Mouse (Mus musculus) gonadal fat pad, adult 2 months (tissue): ENCODE data around the gene Otop2. TPM values are rescaled to one million over a fixed set of nuclear protein-coding genes. Genes with fewer than 3 reads are reported as not detected.
A peak's percentile ranks its signal among the peaks of the same experiment; 100 is the strongest.

Experiments used
- DNase-seq: peaks from one replicate; pipeline ENCODE4 v3.0.0-alpha.2; 2012; ENCODE audit warnings: low read depth
- polyA plus RNA-seq: library from polyadenylated mRNA; depleted of rRNA; stranded (reverse); fragments of >200 nt; gene quantifications from 2 replicates; pipeline ENCODE4 v1.2.3, GENCODE M21; 2012

The Otop2 gene
- polyA plus RNA-seq, 1 experiment, result not detected

GRCm38 (mm10) chr11:115275954-115276353, 31.0 kb upstream of the Otop2 start:
- no peak for DNase-seq

DNA sequence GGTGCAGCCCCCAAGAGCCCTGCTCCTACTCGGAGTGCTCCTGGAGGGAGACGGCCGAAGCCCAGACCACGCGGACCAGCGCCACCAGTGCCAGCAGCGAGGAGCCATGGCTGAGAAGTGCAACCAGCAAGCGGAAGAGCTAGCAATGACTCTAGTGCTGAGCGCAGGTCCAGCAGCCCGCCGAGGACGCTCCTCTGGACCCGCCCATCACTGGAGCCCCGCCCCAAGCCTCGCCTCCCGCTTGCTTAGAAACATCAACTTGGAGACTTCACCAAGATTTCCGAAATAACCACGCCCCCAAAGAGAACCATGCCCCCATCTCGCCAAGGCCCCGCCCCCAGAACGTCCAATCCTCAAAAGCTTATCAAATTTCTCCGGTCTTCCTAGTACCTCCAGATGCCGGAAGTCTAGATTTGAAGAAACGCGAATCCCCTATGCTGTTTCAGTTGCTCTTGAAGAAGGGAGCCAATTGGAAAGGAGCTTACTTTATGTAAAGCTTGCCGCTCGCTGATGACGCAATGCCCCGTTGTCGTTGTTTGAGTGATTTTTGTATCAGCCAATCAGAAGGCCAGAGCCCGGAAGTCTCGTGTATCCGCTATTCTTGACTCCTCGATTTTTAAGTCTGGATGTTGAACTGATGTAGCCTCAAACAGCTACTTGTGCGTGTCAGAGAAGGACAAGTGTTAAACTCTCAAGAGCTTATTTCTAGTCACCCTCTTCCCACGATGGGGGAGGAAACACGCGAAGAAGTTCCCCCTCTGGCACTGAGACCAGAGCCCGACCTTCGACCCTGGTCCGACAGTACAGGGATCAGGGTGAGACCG, 30.0 kb upstream of the Otop2 start, which contains the start of gene Fdxr:
Gene Fdxr, minus strand, starts transcription at position 271 of the 824 bp plus-strand sequence.
- peak; percentile 98 for DNase-seq

DNA sequence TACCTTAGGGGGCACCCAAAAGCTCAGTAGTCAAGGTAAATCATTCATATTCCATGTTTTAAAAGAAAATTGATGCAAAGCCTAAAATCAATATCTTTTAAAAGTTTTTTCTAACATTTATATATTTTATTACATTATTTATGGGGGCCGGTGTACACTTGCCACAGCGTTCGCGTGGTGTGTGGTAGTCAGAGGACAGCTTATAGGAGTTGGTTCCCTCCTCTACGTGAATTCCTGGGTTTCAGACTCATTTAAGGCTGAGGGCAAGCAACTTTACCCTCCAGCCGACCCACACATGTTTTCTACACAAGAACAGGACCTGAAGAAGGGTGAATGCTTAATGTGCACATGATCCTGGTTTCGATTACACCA, 29.4 kb upstream of the Otop2 start:
- no peak for DNase-seq

GRCm38 (mm10) chr11:115278176-115278575, 28.8 kb upstream of the Otop2 start:
- DNase-seq, result no peak

DNA sequence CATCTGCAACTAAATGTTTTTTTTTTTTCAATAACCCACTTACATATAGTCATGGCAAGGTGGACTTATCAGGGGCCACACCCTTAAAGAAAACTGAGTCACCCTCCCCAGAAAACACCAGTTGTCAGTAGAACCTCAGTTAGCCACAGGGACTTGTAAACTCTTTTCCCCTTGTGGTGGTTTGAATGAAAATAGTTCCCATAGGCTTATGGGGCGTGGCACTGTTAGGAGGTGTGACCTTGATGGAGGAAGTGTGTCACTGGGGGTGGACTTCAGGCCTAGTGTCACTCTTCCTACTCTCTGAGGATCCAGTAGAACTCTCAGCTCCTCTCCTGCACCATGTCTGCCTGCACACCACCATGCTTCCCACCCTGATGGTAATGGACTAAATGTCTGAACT, 27.2 kb upstream of the Otop2 start:
- DNase-seq, result no peak

- DNase-seq, result no peak
Observed at GRCm38 (mm10) chr11:115282295-115282694, 24.7 kb upstream of the Otop2 start.

DNA sequence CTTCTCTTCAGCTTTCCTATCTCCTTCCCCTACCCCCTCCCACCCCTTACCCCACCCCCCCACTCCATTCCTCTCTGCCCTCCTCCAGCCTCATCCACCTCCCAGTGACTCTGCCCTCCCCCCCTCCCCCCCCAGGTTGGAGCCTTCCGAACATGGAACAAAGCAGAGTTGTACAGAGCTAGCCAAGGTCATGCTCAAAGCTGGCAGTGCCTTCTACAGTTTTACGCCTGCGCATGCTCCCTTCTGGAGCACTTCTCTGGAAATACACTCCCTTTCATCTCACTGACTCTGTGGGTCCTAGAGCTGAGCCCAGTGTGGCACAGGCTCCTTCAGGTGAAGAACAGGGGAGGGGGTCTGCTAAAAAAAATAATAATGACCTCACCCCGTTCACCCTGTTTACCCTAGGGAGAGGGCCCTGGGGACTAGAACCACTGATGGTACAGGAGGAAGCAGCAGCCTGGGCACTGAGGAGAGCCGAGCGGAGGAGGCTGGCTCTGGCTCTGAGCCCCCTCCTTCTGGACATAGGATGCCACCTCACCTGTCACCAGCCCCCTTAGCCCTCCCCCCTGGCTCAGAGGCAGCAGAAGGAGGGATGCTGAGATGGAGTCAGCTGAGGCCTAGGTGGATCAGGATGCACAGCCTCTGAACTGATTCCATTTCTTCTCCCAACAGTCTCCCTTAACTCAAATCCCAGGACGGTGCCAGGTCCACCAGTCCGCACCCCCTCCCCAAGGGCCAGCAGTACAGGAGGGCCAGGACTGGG, 24.1 kb upstream of the Otop2 start:
- no peak for DNase-seq

DNA sequence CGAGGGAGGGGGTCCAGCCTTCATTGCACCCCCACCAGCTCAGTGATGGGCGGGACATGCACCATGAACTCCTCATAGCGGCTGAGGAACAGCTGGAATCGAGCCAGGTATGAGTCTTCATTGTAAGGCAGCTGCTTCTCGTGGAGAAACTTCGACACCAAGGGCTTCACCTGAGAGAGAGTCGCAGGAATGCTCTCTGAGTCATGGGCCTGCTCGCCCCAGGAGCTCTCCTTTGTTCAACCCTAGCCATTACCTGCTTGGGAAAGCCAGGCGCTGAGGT, 23.5 kb upstream of the Otop2 start:
- DNase-seq, result no peak

GRCm38 (mm10) chr11:115283891-115284620, 22.9 kb upstream of the Otop2 start:
- DNase-seq, result no peak

DNA sequence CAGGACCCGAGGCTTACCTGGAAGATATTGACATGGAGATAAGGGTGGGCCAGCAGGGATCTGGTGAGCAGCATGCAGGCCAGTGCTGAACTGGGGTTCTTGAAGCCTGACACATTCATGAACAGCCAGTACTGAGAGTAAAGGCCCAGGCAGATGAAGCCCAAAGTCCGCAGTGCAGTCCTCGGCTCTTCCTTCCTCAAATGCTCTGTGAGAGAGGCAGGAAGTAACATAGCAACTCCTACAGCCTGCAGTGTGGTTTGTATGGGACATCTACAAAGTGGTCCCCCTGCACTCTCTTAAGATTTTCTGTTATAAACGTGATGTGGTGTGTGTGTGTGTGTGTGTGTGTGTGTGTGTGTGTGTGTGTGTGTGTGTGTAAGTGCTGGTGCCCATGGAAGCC, 21.7 kb upstream of the Otop2 start:
- no peak for DNase-seq

DNA sequence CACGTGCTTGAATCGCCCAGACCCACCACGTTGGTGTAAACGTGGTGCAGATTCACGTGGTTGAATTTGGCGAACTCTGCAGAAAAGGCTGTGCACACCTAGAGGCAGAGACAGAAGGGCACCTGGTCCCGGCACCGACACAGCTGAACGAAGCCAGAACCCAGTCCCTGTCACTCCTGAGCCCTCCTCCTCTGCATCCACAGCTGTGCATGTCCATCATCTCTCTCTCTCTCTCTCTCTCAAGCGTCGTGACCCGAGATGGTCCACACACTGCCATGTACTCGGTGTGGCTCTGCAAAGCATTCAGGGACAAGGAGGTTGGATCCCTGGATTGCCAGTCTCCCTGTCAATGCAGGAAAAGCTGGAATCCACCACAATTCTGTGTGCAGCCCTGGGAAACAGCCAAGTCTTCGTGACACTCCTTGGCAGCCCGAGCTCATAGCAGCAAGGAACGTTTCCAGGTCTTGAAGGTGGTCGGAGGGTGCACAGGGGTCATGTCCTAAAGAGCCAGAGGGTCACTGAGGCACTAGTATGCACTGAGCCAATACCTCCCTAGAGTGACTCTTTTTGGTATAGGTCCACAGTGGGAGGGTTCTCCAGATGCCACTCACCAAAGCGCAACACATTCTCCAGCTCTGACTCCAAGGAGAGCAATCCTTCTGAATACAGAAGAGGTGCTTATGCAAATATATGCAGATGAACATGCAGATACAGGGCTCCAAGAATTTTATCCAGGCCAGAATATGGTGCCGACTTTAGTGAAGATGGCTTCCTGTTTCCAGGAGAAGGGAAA, 20.6 kb upstream of the Otop2 start:
- DNase-seq, result no peak

DNA sequence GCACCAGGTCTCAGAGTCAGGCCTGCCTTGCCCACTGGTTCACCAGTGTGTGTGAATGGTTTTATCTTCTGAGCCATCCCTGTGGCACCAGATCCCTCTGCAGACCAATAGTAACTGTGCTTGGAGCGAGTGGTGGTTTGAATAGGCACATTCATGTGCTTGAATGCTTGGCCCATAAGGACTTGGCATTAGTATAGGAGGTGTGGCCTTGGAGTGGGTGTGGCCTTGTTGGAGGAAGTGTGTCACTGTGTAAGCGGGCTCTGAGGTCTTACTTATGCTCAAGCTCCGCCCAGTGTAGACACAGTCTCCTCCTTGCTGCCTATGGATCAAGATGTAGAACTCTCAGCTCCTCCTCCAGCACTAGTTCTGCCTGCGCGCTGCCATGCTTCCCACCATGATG, 19.6 kb upstream of the Otop2 start:
- no peak for DNase-seq

GRCm38 (mm10) chr11:115288305-115288704, 18.7 kb upstream of the Otop2 start:
- no peak for DNase-seq

DNA sequence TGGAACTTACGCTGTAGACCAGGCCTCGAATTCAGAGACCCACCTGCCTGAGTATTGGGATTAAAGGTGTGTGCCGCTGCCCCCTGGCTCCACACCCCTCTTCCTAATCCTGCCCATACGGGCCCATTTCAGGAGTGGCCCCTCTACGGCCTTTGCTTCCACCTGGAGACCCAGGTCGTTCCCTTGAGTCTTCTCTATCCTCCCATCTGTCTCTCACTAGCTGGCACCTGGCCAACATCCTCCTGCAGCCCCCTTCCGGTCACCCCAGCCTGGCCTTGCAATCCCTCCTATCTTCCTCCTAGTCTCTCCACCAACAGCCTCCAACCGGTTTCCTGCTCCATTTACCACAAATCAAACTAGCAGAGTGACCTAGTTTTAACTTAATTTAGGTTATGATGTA, 17.1 kb upstream of the Otop2 start:
- DNase-seq, result no peak

DNA sequence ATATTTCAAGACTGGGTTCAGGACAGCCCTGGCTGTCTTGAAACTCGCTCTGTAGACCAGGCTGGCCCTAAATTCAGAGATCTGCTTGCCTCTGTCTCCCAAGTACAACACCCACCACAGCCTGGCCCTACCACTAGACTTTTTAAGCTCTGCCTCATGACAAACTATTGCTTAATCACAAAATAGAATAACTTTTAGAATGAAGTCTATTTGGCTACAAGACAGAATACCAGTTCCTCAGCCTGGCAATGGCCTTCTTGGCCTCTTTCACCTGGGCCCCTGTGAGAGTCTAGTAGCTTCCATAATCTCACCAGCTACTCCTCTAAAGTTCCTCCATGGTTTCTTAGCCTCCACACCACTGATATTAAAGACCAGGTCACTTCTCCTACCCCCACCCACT, 16.6 kb upstream of the Otop2 start:
- DNase-seq, result no peak

- no peak for DNase-seq
Observed at GRCm38 (mm10) chr11:115290919-115291318, 16.0 kb upstream of the Otop2 start.

GRCm38 (mm10) chr11:115291503-115291902, 15.5 kb upstream of the Otop2 start:
- no peak for DNase-seq

DNA sequence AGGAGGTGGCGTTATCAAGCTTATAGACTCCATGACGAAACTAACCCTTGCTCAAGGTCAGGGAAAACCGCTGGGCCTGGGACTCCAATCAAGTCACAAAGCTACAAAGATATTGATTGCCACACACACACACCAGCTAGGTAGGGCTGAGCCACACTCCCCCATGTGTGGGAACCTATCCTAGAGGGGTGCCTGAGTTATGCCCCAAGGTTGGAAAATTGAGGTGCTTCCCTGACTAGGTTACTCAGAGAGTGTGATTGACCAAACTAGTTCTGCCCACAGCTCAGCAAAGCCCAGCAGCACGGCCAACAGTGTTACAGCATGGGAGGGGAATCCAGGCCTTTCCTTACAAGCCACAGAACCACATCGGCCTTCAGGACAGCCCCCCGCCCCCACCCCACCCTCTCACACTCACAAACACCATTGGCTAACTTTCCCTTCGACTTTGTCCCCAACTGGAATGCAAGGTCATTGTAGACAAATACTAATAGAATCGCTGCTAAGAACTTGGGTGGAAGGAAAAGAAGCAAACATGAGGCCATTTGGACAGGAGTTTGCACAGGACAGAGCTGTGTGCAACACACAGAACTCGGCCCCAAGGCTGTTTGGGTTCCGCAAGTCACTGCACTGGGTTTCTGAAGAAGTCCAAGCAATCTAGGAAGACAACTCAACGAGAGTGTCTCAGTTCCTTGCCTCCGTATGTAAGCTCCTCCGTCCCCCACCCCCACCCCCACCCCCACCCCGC, 14.2 kb upstream of the Otop2 start:
- DNase-seq, result no peak

DNA sequence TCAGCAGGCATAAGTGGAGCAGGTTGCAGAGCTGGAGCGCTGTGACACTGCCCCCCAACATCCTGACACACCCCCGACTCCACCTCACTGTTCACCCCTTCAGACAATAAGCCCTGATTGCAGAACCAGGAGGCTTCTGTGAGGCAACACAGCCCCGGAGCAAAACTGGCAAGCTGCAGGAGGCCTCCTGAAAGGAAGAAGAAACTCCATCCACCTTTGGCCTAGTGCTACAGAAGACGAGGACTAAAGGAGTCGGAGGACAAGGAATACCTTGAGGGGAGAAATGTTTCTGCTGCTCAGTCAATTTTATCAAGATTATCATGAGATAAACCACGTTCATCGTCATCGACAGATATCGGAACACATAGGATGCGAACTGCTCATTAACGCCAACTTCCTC, 11.0 kb upstream of the Otop2 start:
- no peak for DNase-seq

DNA sequence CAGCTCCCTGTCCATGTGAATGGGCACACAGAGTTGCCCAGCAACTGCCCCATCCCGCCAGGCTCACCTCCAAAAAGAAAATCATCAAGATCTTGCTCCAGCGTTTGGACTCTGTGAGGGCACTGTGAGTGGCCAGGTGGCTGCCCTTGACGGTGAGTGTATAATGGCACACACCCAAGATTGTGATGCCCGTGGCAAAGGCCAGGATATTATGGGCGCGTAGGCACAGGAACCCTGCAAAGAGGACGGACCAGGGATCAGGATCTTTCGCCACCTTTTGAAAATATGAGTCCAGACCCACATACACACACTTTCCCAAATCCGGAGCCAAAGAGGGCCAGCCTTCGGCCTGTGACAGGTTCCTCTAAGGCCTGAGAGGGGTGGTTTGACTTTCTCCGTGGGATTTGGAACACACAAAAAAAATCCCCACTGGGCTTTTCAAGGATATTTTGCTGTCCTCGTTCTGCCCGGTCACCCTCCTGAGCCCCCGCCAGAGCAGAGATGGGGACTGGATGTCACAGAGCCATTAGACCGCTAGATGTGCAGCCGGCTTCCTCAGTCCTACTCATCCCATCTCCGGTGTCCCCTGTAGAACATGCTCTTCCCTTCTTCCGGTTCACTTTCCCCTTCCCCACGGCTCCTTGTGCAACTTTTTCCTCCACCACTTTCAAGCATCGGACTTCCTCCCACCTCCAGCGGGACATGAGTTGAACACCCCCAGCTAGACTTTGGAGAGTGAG, 10.3 kb upstream of the Otop2 start:
- peak; percentile 83 for DNase-seq
